Mouse (Mus musculus): ENCODE results near the gene Tbx10. TPM values are rescaled to one million over a fixed set of nuclear protein-coding genes. Genes with fewer than 3 reads are reported as not detected.

The Tbx10 gene
- polyA plus RNA-seq, 1 experiment from 2014 or later: not detected

DNA sequence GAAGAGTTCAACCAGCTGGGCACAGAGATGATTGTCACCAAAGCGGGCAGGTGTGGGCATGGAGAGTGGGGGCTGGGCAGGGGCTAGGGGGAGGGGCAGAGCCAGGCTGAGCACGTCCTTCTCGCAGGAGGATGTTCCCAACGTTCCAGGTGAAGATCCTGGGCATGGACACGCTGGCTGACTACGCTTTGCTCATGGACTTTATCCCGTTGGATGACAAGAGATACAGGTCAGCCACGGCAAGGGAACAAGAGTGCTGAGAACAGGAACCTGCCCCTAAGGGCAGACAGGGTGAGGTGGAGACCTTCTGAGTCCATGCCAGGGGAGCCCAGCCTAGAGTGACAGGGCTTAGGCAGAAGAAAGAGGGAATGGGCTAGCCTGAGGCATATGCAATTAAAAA lies 4.2 kb downstream of the Tbx10 start:
- Histone ChIP-seq H3K4me3 (ENCODE audit: low read depth, low read length) (no peak overlapping the region), H3K4me1 (replicated peaks; ENCODE audit: control insufficient read depth, insufficient read depth) (peaks cover 3% of the 10 kb centered on the region; the same call in 1 of the 2 replicates), H3K9me3 (ENCODE audit: control insufficient read depth, low read length) (no peaks in the 10 kb centered on the region), H3K36me3 (ENCODE audit: control insufficient read depth, insufficient read depth, low read length) (no peaks in the 10 kb centered on the region), H3K4me2 (replicated peaks; ENCODE audit: low read depth) (no peak overlapping the region), H3K27ac (replicated peaks) (no peak overlapping the region), H3K27me3 (ENCODE audit: control insufficient read depth, insufficient read depth, low read length) (no peaks in the 10 kb centered on the region), H3K9ac (ENCODE audit: low read length) (no peak overlapping the region)
- 77% methylated on average over 8 of the region's 8 CpGs for WGBS
- DNase-seq (ENCODE audit: low spot score) (no peak), ATAC-seq (ENCODE audit: low FRiP score, low TSS enrichment) (no peak)
- TF ChIP-seq EP300 (optimal IDR thresholded peaks at IDR 0.05) (no peak), CTCF (IDR thresholded peaks at IDR 0.05; ENCODE audit: low read depth) (no peak)

DNA sequence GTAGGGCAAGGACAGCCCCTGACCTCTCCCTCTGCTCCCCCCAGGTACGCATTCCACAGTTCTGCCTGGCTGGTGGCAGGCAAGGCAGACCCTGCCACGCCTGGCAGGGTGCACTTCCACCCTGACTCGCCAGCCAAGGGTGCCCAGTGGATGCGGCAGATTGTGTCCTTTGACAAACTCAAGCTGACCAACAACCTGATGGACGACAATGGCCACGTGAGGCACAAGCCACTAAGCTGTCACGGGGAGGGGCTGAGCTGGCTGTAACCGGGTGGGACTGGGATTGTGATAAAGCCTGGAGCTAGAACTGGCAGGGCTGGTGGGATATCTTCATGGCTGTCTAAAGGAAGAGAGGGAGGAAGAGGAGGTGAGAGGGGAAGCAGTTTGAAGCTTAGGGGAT lies 4.7 kb downstream of the Tbx10 start:
- WGBS: 34% methylated on average over 8 of the region's 8 CpGs
- H3K27me3 ChIP-seq (ENCODE audit: control insufficient read depth, insufficient read depth, low read length): no peaks in the 10 kb centered on the region
- TF ChIP-seq EP300 (optimal IDR thresholded peaks at IDR 0.05) (no peak), CTCF (IDR thresholded peaks at IDR 0.05; ENCODE audit: low read depth) (no peak)
- H3K4me3 ChIP-seq (ENCODE audit: low read depth, low read length): no peak overlapping the region
- ATAC-seq (ENCODE audit: low FRiP score, low TSS enrichment) (no peak; the same call in 1 of the 2 replicates), DNase-seq (ENCODE audit: low spot score) (peak; percentile 68)
- no peaks in the 10 kb centered on the region for H3K36me3 ChIP-seq (ENCODE audit: control insufficient read depth, insufficient read depth, low read length)
- no peak overlapping the region for H3K9ac ChIP-seq (ENCODE audit: low read length)
- no peak overlapping the region for H3K27ac ChIP-seq (replicated peaks)
- H3K9me3 ChIP-seq (ENCODE audit: control insufficient read depth, low read length): no peaks in the 10 kb centered on the region
- peaks cover 3% of the 10 kb centered on the region; the same call in 1 of the 2 replicates for H3K4me1 ChIP-seq (replicated peaks; ENCODE audit: control insufficient read depth, insufficient read depth)
- no peak overlapping the region for H3K4me2 ChIP-seq (replicated peaks; ENCODE audit: low read depth)

- ATAC-seq (ENCODE audit: low FRiP score, low TSS enrichment) (no peak), DNase-seq (ENCODE audit: low spot score) (no peak)
- Histone ChIP-seq H3K27me3 (ENCODE audit: control insufficient read depth, insufficient read depth, low read length) (no peaks in the 10 kb centered on the region), H3K9ac (ENCODE audit: low read length) (no peak overlapping the region), H3K27ac (replicated peaks) (no peak overlapping the region), H3K36me3 (ENCODE audit: control insufficient read depth, insufficient read depth, low read length) (no peaks in the 10 kb centered on the region), H3K4me2 (replicated peaks; ENCODE audit: low read depth) (no peak overlapping the region), H3K4me3 (ENCODE audit: low read depth, low read length) (no peak overlapping the region), H3K4me1 (replicated peaks; ENCODE audit: control insufficient read depth, insufficient read depth) (peaks cover 3% of the 10 kb centered on the region; the same call in 1 of the 2 replicates), H3K9me3 (ENCODE audit: control insufficient read depth, low read length) (no peaks in the 10 kb centered on the region)
- 76% methylated on average over 8 of the region's 8 CpGs for WGBS
- TF ChIP-seq CTCF (IDR thresholded peaks at IDR 0.05; ENCODE audit: low read depth) (no peak), EP300 (optimal IDR thresholded peaks at IDR 0.05) (no peak)
Observed at GRCm38 (mm10) chr19:3998335-3998734, 5.8 kb downstream of the Tbx10 start.

GRCm38 (mm10) chr19:3999121-3999730 lies 6.7 kb downstream of the Tbx10 start:
- peak overlapping the region; percentile 94 for H3K4me2 ChIP-seq (replicated peaks; ENCODE audit: low read depth)
- H3K27ac ChIP-seq (replicated peaks): no peak overlapping the region
- H3K9ac ChIP-seq (ENCODE audit: low read length): peak overlapping the region; percentile 78

DNA sequence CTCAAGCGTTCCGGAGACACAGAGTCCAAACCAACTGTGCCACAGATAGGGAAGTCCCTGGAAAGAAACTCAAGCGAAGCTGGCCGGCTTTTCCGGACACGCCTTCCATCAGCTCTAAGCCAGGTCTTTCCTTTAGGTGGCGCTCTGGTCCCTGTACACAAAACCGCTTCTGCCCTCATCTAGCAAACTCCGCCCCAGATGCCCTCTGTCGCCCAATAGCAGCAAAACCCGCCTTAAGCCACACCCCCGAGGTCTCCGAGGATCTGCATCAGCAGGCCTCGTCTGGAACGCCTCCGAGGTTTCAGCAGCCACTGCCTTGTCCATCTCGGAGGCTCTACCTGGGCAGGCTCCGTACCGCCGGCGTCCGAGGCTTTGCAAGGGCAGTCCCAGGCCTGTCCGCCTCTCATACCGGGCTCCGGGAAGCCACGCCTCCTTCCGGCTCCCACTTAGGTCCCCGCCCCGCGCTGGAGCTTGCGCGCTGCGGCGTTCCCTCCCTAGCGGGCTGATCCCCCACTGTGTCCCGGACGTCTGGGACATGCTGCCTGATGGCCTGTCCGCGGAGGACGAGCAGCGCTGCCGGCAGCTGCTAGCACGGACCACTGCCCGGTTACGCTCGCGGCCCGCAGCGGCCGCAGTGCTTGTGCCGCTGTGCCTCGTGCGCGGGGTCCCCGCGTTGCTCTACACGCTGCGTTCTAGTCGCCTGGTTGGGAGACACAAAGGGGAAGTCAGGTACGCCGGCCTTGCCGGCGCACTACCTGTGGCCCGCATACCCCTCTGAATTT lies 7.8 kb downstream of the Tbx10 start, which contains the start of the genes Nudt8 and Gm49405:
Gene Nudt8 (plus strand): TSS at position 462 of the 782 bp plus-strand sequence.
Gene Gm49405 (plus strand): TSS at position 508 of the 782 bp plus-strand sequence.
- Histone ChIP-seq H3K9ac (ENCODE audit: low read length) (peak within 1 kb of the TSS; percentile 78), H3K4me3 (ENCODE audit: low read depth, low read length) (peak within 1 kb of the TSS; percentile 66), H3K4me2 (replicated peaks; ENCODE audit: low read depth) (peak within 1 kb of the TSS; percentile 94), H3K9me3 (ENCODE audit: control insufficient read depth, low read length) (no peaks in the 10 kb centered on the region), H3K27me3 (ENCODE audit: control insufficient read depth, insufficient read depth, low read length) (no peaks in the 10 kb centered on the region), H3K36me3 (ENCODE audit: control insufficient read depth, insufficient read depth, low read length) (no peaks in the 10 kb centered on the region), H3K27ac (replicated peaks) (peak within 1 kb of the TSS; percentile 95), H3K4me1 (replicated peaks; ENCODE audit: control insufficient read depth, insufficient read depth) (peaks cover 3% of the 10 kb centered on the region; the same call in 1 of the 2 replicates)
- ATAC-seq (ENCODE audit: low FRiP score, low TSS enrichment) (peak; percentile 87), DNase-seq (ENCODE audit: low spot score) (peak; percentile 97)
- peak; percentile 89 for TF ChIP-seq CTCF (IDR thresholded peaks at IDR 0.05; ENCODE audit: low read depth)
- TF ChIP-seq EP300 (optimal IDR thresholded peaks at IDR 0.05): no peak
- under 1% methylated on average over 64 of the region's 64 CpGs for whole genome bisulfite sequencing

More at GRCm38 (mm10) chr19:3999121-3999730, 6.7 kb downstream of the Tbx10 start:
- H3K9me3 ChIP-seq (ENCODE audit: control insufficient read depth, low read length): no peaks in the 10 kb centered on the region
- 71% methylated on average over 9 of the region's 9 CpGs for WGBS
- H3K4me3 ChIP-seq (ENCODE audit: low read depth, low read length): no peak overlapping the region
- peaks cover 3% of the 10 kb centered on the region; the same call in 1 of the 2 replicates for H3K4me1 ChIP-seq (replicated peaks; ENCODE audit: control insufficient read depth, insufficient read depth)
- TF ChIP-seq CTCF (IDR thresholded peaks at IDR 0.05; ENCODE audit: low read depth) (no peak), EP300 (optimal IDR thresholded peaks at IDR 0.05) (no peak)
- H3K27me3 ChIP-seq (ENCODE audit: control insufficient read depth, insufficient read depth, low read length): no peaks in the 10 kb centered on the region
- no peak for ATAC-seq (ENCODE audit: low FRiP score, low TSS enrichment)
- no peaks in the 10 kb centered on the region for H3K36me3 ChIP-seq (ENCODE audit: control insufficient read depth, insufficient read depth, low read length)
- DNase-seq (ENCODE audit: low spot score): no peak

Measured in stomach, postnatal 0 days (tissue).